ENCODE assay signal across 15 mouse cellular contexts in the genomic region with DNA sequence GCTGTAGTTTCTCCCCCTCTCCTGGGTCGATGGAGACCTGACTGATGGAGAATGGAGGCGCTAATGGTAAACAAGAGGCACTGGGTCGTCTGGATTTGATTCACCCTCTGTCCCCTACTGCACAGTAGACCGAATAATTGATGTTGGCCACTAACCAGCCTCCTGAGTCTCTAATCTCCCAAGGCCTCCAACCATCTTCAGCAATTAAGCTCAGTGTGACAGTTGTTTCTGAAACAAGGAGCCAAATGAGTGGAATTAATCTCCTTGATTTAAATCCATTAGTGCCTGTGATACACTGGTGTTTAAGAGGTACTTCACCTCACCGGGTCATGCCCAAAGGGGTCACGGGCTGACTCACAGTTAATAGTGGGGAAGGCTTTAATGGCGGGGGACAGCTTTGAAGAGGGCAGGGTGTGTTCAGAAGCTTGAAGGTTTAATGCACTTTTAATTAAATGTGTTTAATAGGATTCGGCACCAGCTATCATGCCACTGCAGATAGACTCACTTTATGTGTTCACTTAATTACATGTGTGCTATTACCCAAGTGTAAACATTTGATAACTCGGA.
DNase-seq lines count a peak whose midpoint lies in the region; ATAC-seq and TF ChIP-seq lines count a peak whose summit lies in the region.
"Had no signal": no experiment of that assay in that cellular context is flagged by ENCODE, and none has a peak within 500 bp of the region (broad histone marks: within the 10 kb centered on the region; RNA-seq: fewer than 3 reads in every experiment).

No protein-coding gene starts in this region.

- no peaks in the 10 kb centered on the region for H3K9me3 ChIP-seq in forebrain, embryonic 15.5 days
- H3K9me3 ChIP-seq in hindbrain, postnatal 0 days (ENCODE audit: low read length): no peaks in the 10 kb centered on the region
- no peaks in the 10 kb centered on the region for H3K9me3 ChIP-seq in neural tube, embryonic 14.5 days (ENCODE audit: control insufficient read depth, low read length)
- H3K9me3 ChIP-seq: heart, embryonic 15.5 days; limb, embryonic 15.5 days had no signal

- ATAC-seq in forebrain, embryonic 15.5 days (replicated peaks): peak; percentile 68
- ATAC-seq in hindbrain, postnatal 0 days: peak; percentile 29; the same call in 1 of the 2 replicates
- peak; percentile 73; the same call in 1 of the 2 replicates for ATAC-seq in neural tube, embryonic 14.5 days (ENCODE audit: low read depth)
- ATAC-seq: intestine, postnatal 0 days had no signal

- no peaks in the 10 kb centered on the region; the same call in 1 of the 2 replicates for H3K27me3 ChIP-seq in forebrain, embryonic 15.5 days
- H3K27me3 ChIP-seq in hindbrain, postnatal 0 days (ENCODE audit: insufficient read depth, low read length): peaks cover 5% of the 10 kb centered on the region; the same call in 1 of the 2 replicates
- H3K27me3 ChIP-seq in neural tube, embryonic 14.5 days (ENCODE audit: control insufficient read depth, insufficient read depth, low read length): no peaks in the 10 kb centered on the region
- H3K27me3 ChIP-seq: heart, embryonic 15.5 days; limb, embryonic 15.5 days had no signal

- peak; percentile 64 for DNase-seq in heart, adult 11 months
- DNase-seq in heart, postnatal 36 days: no peak
- DNase-seq in hindbrain, postnatal 0 days (ENCODE audit: low spot score): peak; percentile 69
- DNase-seq in layer of hippocampus, adult 8-10 months (ENCODE audit: low spot score in 2 of 2): no peak
- DNase-seq in heart, postnatal 14 days: no peak
- DNase-seq: adrenal gland, postnatal 10 days; cerebellum, postnatal 25 days; lung, embryonic 14.5 days; right cerebral cortex, adult 18-20 months had no signal

- H3K4me1 ChIP-seq in forebrain, embryonic 15.5 days: peaks cover 9% of the 10 kb centered on the region
- H3K4me1 ChIP-seq in hindbrain, postnatal 0 days (ENCODE audit: insufficient read depth, low read length): no peaks in the 10 kb centered on the region
- H3K4me1 ChIP-seq in neural tube, embryonic 14.5 days (ENCODE audit: control insufficient read depth, insufficient read depth, low read length): no peaks in the 10 kb centered on the region
- H3K4me1 ChIP-seq: heart, embryonic 15.5 days; limb, embryonic 15.5 days had no signal

- H3K4me3 ChIP-seq in forebrain, embryonic 15.5 days: no peak overlapping the region
- H3K4me3 ChIP-seq in hindbrain, postnatal 0 days (ENCODE audit: low read length): no peak overlapping the region
- no peak overlapping the region for H3K4me3 ChIP-seq in neural tube, embryonic 14.5 days (ENCODE audit: low read depth, low read length)
- H3K4me3 ChIP-seq: heart, embryonic 15.5 days; limb, embryonic 15.5 days had no signal

- H3K36me3 ChIP-seq in forebrain, embryonic 15.5 days: no peaks in the 10 kb centered on the region
- H3K36me3 ChIP-seq in hindbrain, postnatal 0 days (ENCODE audit: insufficient read depth, low read length): no peaks in the 10 kb centered on the region
- H3K36me3 ChIP-seq in neural tube, embryonic 14.5 days (ENCODE audit: control insufficient read depth, insufficient read depth, low read length): no peaks in the 10 kb centered on the region
- H3K36me3 ChIP-seq: G1E; heart, embryonic 15.5 days; limb, embryonic 15.5 days had no signal

- 17% methylated on average over 9 of the region's 9 CpGs for WGBS in forebrain, embryonic 15.5 days
- 36% methylated on average over 9 of the region's 9 CpGs for WGBS in hindbrain, postnatal 0 days
- 43% methylated on average over 9 of the region's 9 CpGs for WGBS in neural tube, embryonic 14.5 days

- no peak overlapping the region for H3K4me2 ChIP-seq in forebrain, embryonic 15.5 days (replicated peaks)
- H3K4me2 ChIP-seq in hindbrain, postnatal 0 days (ENCODE audit: low read depth, low read length): no peak overlapping the region
- no peak overlapping the region for H3K4me2 ChIP-seq in neural tube, embryonic 14.5 days (ENCODE audit: low read depth, low read length)
- H3K4me2 ChIP-seq: heart, embryonic 15.5 days; limb, embryonic 15.5 days; lung, embryonic 14.5 days had no signal

- intact Hi-C loops in heart, postnatal 36 days (cut with DNase I): no loop called here
- intact Hi-C loops in heart, postnatal 14 days (cut with DNase I): no loop called here

- no peak overlapping the region for H3K9ac ChIP-seq in forebrain, embryonic 15.5 days (replicated peaks)
- H3K9ac ChIP-seq in hindbrain, postnatal 0 days (replicated peaks; ENCODE audit: low read length): no peak overlapping the region
- H3K9ac ChIP-seq in neural tube, embryonic 14.5 days (replicated peaks; ENCODE audit: low read depth, low read length): no peak overlapping the region
- H3K9ac ChIP-seq: heart, embryonic 15.5 days; limb, embryonic 15.5 days; lung, embryonic 14.5 days had no signal

- TF ChIP-seq CTCF in hindbrain, postnatal 0 days (IDR thresholded peaks at IDR 0.05; ENCODE audit: low read depth): no peak

- H3K27ac ChIP-seq in forebrain, embryonic 15.5 days (replicated peaks): no peak overlapping the region
- H3K27ac ChIP-seq in hindbrain, postnatal 0 days: no peak overlapping the region
- no peak overlapping the region for H3K27ac ChIP-seq in neural tube, embryonic 14.5 days (ENCODE audit: low read depth, low read length)
- H3K27ac ChIP-seq: heart, embryonic 15.5 days; limb, embryonic 15.5 days had no signal

Comparison
In these comparisons a context has a peak if more than half of its experiments do, and no peak if none do; other contexts are left out.
1. DNase-seq: peak in heart, adult 11 months (single experiment) and hindbrain, postnatal 0 days (single experiment); none in heart, postnatal 36 days (0 of 2), layer of hippocampus, adult 8-10 months (0 of 2) and heart, postnatal 14 days (0 of 2).
2. Peak in every context shown above with its lines, with median percentiles within 50 percentile points of each other: ATAC-seq.